Mouse (Mus musculus) adipose tissue, adult 10 weeks (tissue): ENCODE measurements around the gene Lrrk1. TPM values are rescaled to one million over a fixed set of nuclear protein-coding genes. Genes with fewer than 3 reads are reported as not detected.

Experiments used
- polyA plus RNA-seq: library from polyadenylated mRNA; stranded (reverse); fragments of 350-450 nt; fragmentation: Illumina TruSeq; extraction: RNeasy Lipid Tissue Mini Kit (QIAGEN cat#74804); gene quantifications from one replicate; pipeline ENCODE4 v1.2.3, GENCODE M21; 2014; ENCODE audit warnings: low read depth, low replicate concordance

Gene Lrrk1
- polyA plus RNA-seq: 14.8 TPM

DNA sequence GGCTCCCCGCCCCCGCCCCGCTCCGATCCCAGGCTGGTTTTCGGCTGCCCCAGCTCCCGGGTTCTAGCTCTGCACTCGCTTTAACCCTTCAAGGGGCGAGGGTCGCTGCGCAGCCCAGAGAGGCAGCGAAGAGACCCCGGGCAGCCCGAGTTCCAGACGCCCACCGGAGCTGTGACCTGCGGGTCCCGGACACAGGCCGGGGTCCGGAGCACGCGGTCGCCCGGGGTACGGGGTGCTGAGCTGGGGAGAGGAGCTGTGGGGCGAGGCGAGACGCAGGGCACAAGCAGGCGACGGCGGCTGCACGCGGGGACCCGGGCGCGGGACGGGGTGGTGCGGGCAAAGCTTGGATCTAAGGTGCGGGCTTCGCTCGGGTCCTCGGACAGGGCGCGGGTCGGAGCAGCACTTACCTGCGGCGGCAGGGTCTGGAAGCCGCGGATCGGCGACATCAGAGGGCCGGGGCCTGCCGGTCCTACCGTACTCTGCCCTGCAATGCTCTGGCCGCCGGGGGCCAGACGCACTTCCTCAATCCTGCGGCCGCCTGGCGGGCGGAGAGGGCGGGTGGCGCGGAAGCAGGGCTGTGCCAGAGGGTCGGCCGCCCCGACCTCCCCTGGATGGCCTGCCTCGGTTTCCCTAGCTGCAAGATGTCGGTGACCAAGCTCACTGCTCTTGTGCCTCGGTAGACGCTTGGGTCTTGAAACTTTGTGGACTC is at the start of gene Lrrk1:
TSS of gene Lrrk1 (minus strand) at position 538 of the 709 bp plus-strand sequence.

DNA sequence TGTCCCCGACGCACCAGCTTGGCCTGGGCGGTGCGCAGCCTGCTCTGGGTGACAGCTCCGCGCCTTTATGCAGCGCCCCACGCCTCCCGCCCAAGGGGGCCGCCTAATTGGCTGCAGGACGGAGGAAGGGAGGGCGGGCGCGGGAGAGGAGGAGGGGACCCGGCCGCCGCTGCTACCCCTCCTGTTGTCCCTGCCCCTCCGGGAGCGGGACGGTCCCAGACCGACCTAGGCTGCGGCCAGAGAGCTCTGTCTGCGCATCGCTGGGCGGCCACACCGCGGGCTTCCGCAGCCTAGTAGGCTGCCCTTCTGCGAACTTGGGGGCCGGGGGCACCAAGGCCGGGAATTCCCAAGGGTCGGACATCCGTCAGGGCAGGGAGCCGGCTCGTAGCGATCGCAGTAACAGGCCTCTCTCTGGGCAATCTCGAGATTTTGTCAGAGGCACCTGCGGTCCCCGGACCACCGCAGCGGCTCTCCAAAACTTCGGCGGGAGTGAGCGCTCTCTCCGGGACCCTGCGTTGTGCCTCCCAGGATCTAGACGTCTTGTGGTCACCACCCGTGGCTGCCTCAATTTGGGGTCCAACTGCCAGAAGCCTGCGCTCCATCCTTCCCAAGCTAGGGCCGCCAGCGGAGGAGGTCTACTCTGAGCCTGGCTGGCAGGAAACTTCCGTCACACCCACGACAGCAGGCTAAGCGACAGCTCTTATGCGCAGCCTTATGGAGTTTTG is 39.4 kb upstream of the Lrrk1 start, which contains the start of gene Aldh1a3:
TSS of gene Aldh1a3 (minus strand) at position 81 of the 725 bp plus-strand sequence.

DNA sequence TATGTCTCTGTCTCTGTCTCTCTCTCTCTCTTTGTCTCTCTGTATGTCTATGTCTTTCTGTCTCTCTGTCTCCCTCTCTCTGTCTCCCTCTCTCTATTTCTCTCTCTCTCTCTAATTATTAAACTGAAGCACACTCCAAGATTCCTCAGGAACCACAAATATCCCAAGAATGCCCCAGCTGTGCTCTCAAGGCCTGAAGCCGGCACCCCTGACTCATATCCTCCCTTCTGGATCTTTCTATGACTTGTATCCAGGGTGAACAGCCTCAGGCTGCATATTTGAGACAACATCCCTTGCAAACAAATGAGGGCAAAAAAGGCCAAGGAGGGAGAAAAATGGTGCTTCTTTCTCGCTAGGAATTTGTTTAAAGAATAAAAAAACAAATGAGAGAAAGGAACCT is 22.2 kb downstream of the Lrrk1 start, which contains the start of gene Gm10974:
TSS of gene Gm10974 (plus strand) at position 2 of the 400 bp plus-strand sequence.

Other genes with a start within 250 kb of the Lrrk1 start
- not detected for gene Gm10974, start 22.4 kb downstream of the Lrrk1 start, polyA plus RNA-seq
- 10.9 TPM for gene Aldh1a3, start 39.2 kb upstream of the Lrrk1 start, polyA plus RNA-seq